Mouse (Mus musculus) frontal cortex, postnatal 14 days (tissue): ENCODE measurements around the gene Izumo1.
"Not testable (repeated sequence)": the region's sequence is repeated elsewhere in the genome, so short reads cannot be mapped to it uniquely, and the experiment has no call there.

Source experiments
- DNase-seq, 2 experiments: peaks; one replicate each; pipeline ENCODE4 v3.0.0; 2022; ENCODE audit warnings: low spot score in 2 of 2

Gene Izumo1

DNA sequence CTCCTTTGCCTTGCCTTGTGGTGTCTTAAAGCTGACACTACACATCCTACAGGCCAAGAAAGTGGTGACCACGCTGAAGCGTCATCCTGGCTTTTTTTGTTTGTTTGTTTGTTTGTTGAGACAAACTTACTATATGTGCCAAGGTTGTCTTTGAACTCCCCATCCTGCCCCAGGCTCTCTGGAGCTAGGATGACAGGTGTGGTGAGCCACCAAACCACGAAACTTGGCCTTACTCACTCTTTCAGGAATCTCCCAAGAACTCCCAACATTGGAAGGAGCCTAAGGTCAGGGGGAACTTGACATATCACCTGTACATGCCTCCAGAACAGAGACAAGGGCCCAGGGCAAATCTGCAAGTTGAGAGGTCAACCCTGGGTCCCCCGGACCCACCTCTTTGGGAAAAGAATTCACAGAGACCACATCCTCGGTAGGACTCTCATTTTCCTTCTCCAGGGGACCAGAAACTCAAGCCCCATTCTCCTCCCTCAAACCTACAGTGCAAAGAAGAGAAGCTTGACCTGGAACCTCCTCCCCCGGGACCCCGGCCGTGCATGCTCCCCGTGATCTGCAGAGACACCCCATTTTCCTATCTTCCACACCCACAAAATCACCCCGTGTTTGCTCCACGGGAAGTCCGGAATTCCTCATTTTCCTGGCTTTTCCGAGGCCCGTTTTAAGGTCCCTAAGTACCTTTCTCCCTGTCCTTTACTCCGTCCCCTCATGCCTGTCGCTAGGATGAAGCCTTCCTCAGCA, 21.1 kb downstream of the Izumo1 start:
- no peak for DNase-seq

GRCm38 (mm10) chr7:45643441-45644178, 22.0 kb downstream of the Izumo1 start:
- DNase-seq = peak; percentile 84 to 90

DNA sequence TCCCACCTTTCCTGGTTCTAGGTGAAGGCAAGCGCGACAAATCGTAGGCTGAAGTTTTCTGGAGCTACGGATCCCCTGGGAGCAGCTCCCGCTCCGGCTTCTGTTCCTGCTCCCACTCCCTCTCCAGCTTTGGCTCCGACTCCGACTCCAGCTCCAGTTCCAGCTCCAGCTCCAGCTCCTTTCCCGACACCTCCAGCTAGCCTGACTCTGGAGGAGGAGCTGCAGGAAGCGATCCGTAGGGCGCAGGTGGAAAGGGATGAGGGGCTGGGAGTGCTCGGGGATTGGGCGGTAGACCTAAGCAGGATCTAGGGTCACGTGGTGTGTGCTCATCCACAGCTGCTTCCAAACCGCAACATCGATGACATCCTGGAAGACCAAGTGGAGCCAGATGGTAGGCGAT, 22.6 kb downstream of the Izumo1 start:
- peak; percentile 56 to 68 for DNase-seq

- no peak for DNase-seq
Observed at GRCm38 (mm10) chr7:45644872-45645590, 23.4 kb downstream of the Izumo1 start.

DNA sequence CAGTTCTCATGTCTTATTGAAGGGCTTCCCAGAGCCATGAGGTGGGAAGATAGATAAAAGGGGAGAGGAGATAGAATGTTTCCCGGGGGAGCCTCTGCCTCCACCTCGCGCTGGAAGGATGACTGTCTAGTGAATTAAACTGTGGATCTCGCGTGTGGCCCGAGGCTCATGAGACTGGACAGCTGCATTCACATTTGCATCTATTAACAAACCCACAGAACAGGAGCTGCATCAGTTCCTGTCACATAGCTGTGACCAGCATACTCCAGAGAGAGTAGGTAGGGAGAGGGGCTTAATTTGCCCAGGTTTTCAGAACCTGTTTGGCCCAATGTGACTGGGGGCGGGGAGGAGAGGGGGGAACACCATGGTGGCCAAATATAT, 24.0 kb downstream of the Izumo1 start:
- no peak for DNase-seq

DNA sequence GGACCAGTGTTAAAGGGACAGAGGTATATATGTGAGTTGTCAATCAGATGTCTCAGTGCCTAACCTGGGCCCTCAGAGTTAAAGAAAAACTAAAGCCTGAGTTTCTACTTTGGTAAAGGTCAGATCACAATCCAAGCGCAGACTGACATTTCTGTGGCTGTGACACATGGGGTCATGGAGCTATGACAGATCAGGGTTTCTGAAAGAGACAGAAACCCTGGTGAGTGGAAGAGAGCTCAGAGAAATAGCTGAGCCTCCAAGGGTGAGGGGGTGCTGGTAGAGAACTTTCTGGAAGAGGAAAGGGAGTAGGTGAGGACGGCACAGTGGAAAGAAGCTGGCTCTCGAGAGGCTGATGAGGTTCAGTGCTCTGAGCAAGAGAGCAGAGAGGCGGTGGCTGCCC, 25.1 kb downstream of the Izumo1 start:
- DNase-seq = no peak

- DNase-seq = no peak
Observed at GRCm38 (mm10) chr7:45649351-45649750, 27.7 kb downstream of the Izumo1 start.

DNA sequence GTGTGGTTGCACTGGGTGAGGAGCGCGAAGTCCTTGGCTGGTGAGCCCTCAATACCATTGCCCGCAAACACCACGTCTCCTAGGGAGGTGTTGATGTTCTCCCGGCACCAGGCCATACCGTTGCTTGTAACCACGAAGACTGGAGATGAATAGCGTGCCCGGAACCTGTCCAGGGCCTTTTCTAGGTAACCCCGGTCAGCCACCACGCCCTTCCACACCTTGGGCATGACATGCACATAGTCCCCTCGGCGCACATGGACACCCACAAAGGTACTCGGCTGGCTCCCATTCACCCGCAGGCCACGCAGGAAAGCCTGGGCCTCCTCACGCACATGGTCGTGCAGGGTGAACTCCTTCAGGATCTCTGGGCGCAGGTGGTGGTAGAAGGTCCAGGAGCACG, 28.9 kb downstream of the Izumo1 start:
- DNase-seq = not testable (repeated sequence)

DNA sequence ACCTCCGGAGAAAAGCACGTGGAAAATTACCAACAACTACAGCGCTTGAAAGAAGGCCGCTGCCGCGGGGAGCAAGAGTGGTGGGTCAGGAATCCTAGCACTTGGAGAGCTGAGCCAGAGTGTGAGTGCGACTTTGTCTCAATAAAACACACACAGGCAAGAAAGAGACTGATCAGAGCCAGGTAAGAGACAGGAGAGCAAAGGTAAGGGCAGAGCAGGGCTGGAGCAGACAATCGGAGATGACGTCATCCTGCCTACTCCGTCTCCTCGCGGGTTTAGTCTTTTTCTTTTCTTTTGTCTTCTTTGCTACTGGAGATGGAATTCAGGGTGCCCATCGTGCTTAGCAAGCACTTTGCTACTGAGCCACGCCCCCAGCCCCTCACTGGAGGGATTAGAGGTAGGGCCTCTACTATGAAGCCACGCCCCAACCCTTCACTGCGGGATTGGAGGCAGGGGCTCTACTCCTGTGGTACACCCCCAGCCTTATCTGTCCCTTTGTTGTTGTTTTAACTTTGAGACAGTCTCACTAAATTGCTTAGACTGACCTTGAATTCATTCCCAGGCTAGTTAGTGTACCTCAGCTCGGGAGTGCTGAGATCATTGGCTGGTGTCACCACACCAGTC, 32.9 kb downstream of the Izumo1 start:
- no peak for DNase-seq

GRCm38 (mm10) chr7:45660746-45661478, 39.3 kb downstream of the Izumo1 start:
- no peak for DNase-seq

- not testable (repeated sequence) for DNase-seq
Observed at GRCm38 (mm10) chr7:45661702-45662101, 40.1 kb downstream of the Izumo1 start.

DNA sequence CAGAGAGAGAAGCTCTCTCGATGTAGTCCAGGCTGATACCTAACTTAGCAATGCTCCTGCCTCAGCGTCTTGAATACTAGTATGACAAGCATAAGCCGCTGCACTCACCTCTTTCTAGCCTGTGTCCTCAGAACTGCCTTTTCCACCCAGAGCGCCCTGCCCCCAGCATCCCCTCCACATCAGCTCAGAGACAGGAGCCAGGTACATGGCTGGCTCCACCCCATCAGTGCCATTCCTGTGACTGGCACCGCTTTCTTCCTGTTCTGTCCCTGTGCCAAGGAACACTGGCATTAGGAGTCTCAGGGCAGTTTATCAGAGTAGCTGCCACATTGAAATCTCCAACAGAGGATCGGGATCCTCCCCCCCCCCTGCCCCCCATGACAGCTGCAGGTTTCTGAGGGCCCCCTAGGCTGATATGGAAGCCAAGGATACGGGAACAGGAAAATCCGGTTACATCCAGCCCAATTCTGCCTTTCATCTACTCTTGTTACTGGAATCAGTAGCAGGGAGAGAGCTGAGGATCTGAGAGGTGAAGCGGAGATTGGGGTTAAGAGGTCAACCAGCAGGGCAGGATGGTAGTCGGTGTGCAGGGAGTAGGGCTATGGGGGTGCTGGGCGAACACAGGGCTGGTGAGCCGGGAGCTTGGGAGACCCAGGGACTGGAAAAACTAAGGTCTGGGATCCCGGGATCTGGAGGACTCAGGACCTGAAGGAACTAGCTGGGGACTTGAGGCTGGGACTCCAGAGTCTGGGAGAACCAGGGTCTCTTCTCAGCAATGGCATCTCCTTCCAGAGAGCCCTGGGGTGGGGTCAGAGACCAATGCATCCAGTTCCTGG, 43.9 kb downstream of the Izumo1 start:
- no peak for DNase-seq

- DNase-seq = no peak
Observed at GRCm38 (mm10) chr7:45666161-45666560, 44.5 kb downstream of the Izumo1 start, which contains the start of gene Fut2. Gene Fut2 (minus strand): TSS chr7:45666394.

- no peak for DNase-seq
Observed at GRCm38 (mm10) chr7:45667761-45668160, 46.1 kb downstream of the Izumo1 start.

GRCm38 (mm10) chr7:45668921-45669320, 47.3 kb downstream of the Izumo1 start:
- no peak for DNase-seq

DNA sequence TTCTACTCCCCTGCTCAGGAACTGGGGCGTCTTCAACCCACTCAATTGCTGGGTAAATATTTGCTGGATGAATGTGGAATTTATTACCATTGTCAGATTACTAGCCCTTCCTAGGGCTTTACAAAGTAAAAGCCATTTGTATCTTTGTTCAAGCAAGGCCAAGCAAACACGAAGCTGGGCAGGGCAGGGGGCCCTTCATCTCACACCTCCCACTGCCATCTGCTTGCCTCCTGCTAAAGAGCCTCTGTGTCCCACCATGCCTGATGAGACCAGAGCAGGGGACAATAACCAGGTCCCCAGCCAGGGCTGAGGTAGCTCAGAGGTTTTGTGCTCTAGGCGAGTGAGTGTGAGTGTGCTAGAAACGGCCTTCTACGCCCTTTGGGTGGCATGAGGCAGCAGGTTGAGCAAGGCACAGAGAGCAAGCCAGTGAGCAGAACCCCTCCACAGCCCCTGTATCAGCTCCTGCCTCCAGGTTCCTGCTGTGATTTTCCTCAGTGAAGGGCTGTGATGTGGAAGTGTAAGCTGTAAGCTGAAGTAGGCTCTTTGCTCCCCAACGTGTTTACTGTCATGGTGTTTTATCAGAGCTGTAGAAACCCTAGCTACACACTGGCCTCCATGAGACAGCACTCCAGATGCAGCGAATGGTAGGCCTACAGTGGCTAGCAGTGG, 56.1 kb downstream of the Izumo1 start:
- no peak for DNase-seq
